Mouse (Mus musculus): Measurements from ENCODE around the gene Tbc1d12. TPM values are rescaled to one million over a fixed set of nuclear protein-coding genes. Genes with fewer than 3 reads are reported as not detected.

Tbc1d12 gene
- polyA plus RNA-seq, 1 experiment from 2014 or later, result 1.7 TPM

Other genes starting within 250 kb of the Tbc1d12 start
- 4.0 and 4.1 TPM in 2 replicates for gene Noc3l, start 17.3 kb upstream of the Tbc1d12 start, polyA plus RNA-seq (2015; fragmentation: Nextera tagmentation; extraction: Ambion mirVana)
- gene Hells, start 94.3 kb downstream of the Tbc1d12 start, polyA plus RNA-seq (2015; fragmentation: Nextera tagmentation; extraction: Ambion mirVana), result 20.6 and 22.9 TPM in 2 replicates
- not detected in 2 replicates for gene Cyp2c55, start 170.4 kb downstream of the Tbc1d12 start, polyA plus RNA-seq (2015; fragmentation: Nextera tagmentation; extraction: Ambion mirVana)
- not detected in 2 replicates for gene Cyp2c65, start 224.4 kb downstream of the Tbc1d12 start, polyA plus RNA-seq (2015; fragmentation: Nextera tagmentation; extraction: Ambion mirVana)

Measured in heart, embryonic 13.5 days (tissue).